Mouse (Mus musculus): ENCODE measurements around the gene Atp1a4.

- no peak for TF ChIP-seq CTCF (IDR thresholded peaks at IDR 0.05; ENCODE audit: low read depth, low read length)
- no peak for TF ChIP-seq POLR2A (IDR thresholded peaks at IDR 0.05; ENCODE audit: extremely low read depth, insufficient read depth, low read length)
Observed at GRCm38 (mm10) chr1:172198316-172198715, 59.9 kb downstream of the Atp1a4 start.
